Comparison of ENCODE assay signal across 9 mouse cellular contexts in genomic region chr16:95241581-95241980, GRCm38 (mm10). TPM values are rescaled to one million over a fixed set of nuclear protein-coding genes. Genes with fewer than 3 reads are reported as not detected.
DNase-seq lines count a peak whose midpoint lies in the region; ATAC-seq and TF ChIP-seq lines count a peak whose summit lies in the region.
"Had no signal": no experiment of that assay in that cellular context is flagged by ENCODE, and none has a peak within 500 bp of the region (broad histone marks: within the 10 kb centered on the region; RNA-seq: fewer than 3 reads in every experiment).

No protein-coding gene starts in this region.

- H3K27me3 ChIP-seq in lung, embryonic 14.5 days (ENCODE audit: insufficient read depth, low read length), result no peaks in the 10 kb centered on the region
- H3K27me3 ChIP-seq in hindbrain, embryonic 10.5 days (ENCODE audit: insufficient read depth, poor library complexity, severe bottlenecking), result no peaks in the 10 kb centered on the region
- H3K27me3 ChIP-seq in midbrain, embryonic 16.5 days (ENCODE audit: control insufficient read depth, insufficient read depth, low read depth, low read length), result no peaks in the 10 kb centered on the region

- no peak overlapping the region for H3K9ac ChIP-seq in lung, embryonic 14.5 days
- no peak overlapping the region for H3K9ac ChIP-seq in midbrain, embryonic 16.5 days (ENCODE audit: low read depth, low read length)

- H3K4me3 ChIP-seq in lung, embryonic 14.5 days (ENCODE audit: low read depth, low read length), result no peak overlapping the region
- no peak overlapping the region for H3K4me3 ChIP-seq in hindbrain, embryonic 10.5 days
- H3K4me3 ChIP-seq in midbrain, embryonic 16.5 days (ENCODE audit: low read depth, low read length), result no peak overlapping the region

- WGBS in lung, embryonic 14.5 days, result 44% methylated on average over 4 of the region's 4 CpGs
- WGBS in hindbrain, embryonic 10.5 days, result 85% methylated on average over 4 of the region's 4 CpGs
- 78% methylated on average over 4 of the region's 4 CpGs for WGBS in midbrain, embryonic 16.5 days

- no peaks in the 10 kb centered on the region for H3K9me3 ChIP-seq in lung, embryonic 14.5 days (ENCODE audit: low read depth, low read length)
- H3K9me3 ChIP-seq in hindbrain, embryonic 10.5 days, result no peaks in the 10 kb centered on the region
- no peaks in the 10 kb centered on the region for H3K9me3 ChIP-seq in midbrain, embryonic 16.5 days (replicated peaks; ENCODE audit: control insufficient read depth, low read length, poor library complexity, severe bottlenecking)

- no peaks in the 10 kb centered on the region for H3K4me1 ChIP-seq in lung, embryonic 14.5 days (ENCODE audit: insufficient read depth)
- no peaks in the 10 kb centered on the region for H3K4me1 ChIP-seq in hindbrain, embryonic 10.5 days (replicated peaks)
- no peaks in the 10 kb centered on the region for H3K4me1 ChIP-seq in midbrain, embryonic 16.5 days (ENCODE audit: control insufficient read depth, insufficient read depth, low read length)

- DNase-seq in gastrocnemius, postnatal 14 days, result peak; percentile 10
- no peak for DNase-seq in gastrocnemius, postnatal 4 days (ENCODE audit: low spot score in 2 of 2)
- DNase-seq in lung, embryonic 14.5 days, result peak; percentile 49
- no peak for DNase-seq in hindbrain, embryonic 10.5 days (ENCODE audit: low spot score)
- DNase-seq in B cell, adult 2 months, result no peak

- intact Hi-C loops in gastrocnemius, postnatal 14 days (cut with DNase I; ENCODE audit: low total_unique reads), result no loop called here

- no peak overlapping the region for H3K27ac ChIP-seq in lung, embryonic 14.5 days (ENCODE audit: low read depth)
- H3K27ac ChIP-seq in hindbrain, embryonic 10.5 days, result no peak overlapping the region
- no peak overlapping the region for H3K27ac ChIP-seq in midbrain, embryonic 16.5 days (ENCODE audit: low read length)
- H3K27ac ChIP-seq: macrophage had no signal

- H3K4me2 ChIP-seq in lung, embryonic 14.5 days, result no peak overlapping the region
- H3K4me2 ChIP-seq in midbrain, embryonic 16.5 days (ENCODE audit: low read length), result no peak overlapping the region

- TF ChIP-seq CTCF in lung, embryonic 14.5 days (IDR thresholded peaks at IDR 0.05; ENCODE audit: low read depth), result no peak

- no peaks in the 10 kb centered on the region for H3K36me3 ChIP-seq in lung, embryonic 14.5 days (ENCODE audit: insufficient read depth)
- H3K36me3 ChIP-seq in hindbrain, embryonic 10.5 days, result no peaks in the 10 kb centered on the region
- H3K36me3 ChIP-seq in midbrain, embryonic 16.5 days (ENCODE audit: control insufficient read depth, insufficient read depth, low read length), result no peaks in the 10 kb centered on the region

- peak; percentile 51; the same call in 1 of the 2 replicates for ATAC-seq in common myeloid progenitor, adult 5-6 weeks (replicated peaks; ENCODE audit: low read depth, poor library complexity, severe bottlenecking)
- peak; percentile 30 to 60; a peak in 2 of 4 replicates for ATAC-seq in hematopoietic stem cell, adult 5-6 weeks (replicated peaks in 1 of 2; ENCODE audit: insufficient read depth in 1 of 2, low FRiP score in 2 of 2, low TSS enrichment in 1 of 2, low read depth in 1 of 2, poor library complexity in 2 of 2, severe bottlenecking in 2 of 2)
- ATAC-seq in lung, embryonic 14.5 days (ENCODE audit: insufficient read depth), result no peak
- ATAC-seq in midbrain, embryonic 16.5 days, result no peak

RNA-seq across cellular contexts. Expression of gene Kcnj15, which starts 15.8 kb away (rescaled TPM):
- under 1 TPM; 0.29 to 0.44 TPM for total RNA-seq in gastrocnemius, postnatal 14 days (2021)
- total RNA-seq in gastrocnemius, postnatal 4 days (2021), result under 1 TPM; 0.71 to 0.73 TPM
- total RNA-seq in common myeloid progenitor, adult 5-6 weeks (2017), result not detected in 2 replicates
- not detected in 2 replicates for total RNA-seq in hematopoietic stem cell, adult 5-6 weeks (2017)
- 1.5 and 1.6 TPM in 2 replicates for polyA plus RNA-seq in lung, embryonic 14.5 days (2014; fragmentation: Nextera tagmentation; extraction: Ambion mirVana)
- polyA plus RNA-seq in hindbrain, embryonic 10.5 days (2016; fragmentation: Nextera tagmentation; extraction: Ambion mirVana), result 0.20 and 0.40 TPM in 2 replicates
- polyA plus RNA-seq in midbrain, embryonic 16.5 days (2015; fragmentation: Nextera tagmentation; extraction: Ambion mirVana), result 0.05 and 0.07 TPM in 2 replicates
- polyA plus RNA-seq: macrophage had no signal

Comparison
In these comparisons a context has a peak if more than half of its experiments do, and no peak if none do; other contexts are left out.
1. DNase-seq: peak in gastrocnemius, postnatal 14 days (single experiment) and lung, embryonic 14.5 days (single experiment); none in gastrocnemius, postnatal 4 days (0 of 2), hindbrain, embryonic 10.5 days (single experiment) and B cell, adult 2 months (0 of 2).
2. ATAC-seq: peak in common myeloid progenitor, adult 5-6 weeks (single experiment) and hematopoietic stem cell, adult 5-6 weeks (2 of 2); none in lung, embryonic 14.5 days (single experiment) and midbrain, embryonic 16.5 days (single experiment).